Mouse (Mus musculus) bone marrow, adult 2 months (tissue): Measurements from ENCODE around the gene Vti1a.

Source experiments
- CTCF ChIP-seq: fragments of 200-500 bp; IDR thresholded peaks from 2 replicates; pipeline ENCODE4 v1.5.1; 2011; ENCODE audit warnings: low read length, control low read depth; ENCODE audit not compliant: control insufficient read depth, insufficient read depth
- POLR2A ChIP-seq: fragments of 200-500 bp; IDR thresholded peaks from 2 replicates; pipeline ENCODE4 v1.6.1; 2011; ENCODE audit warnings: low read depth, mild to moderate bottlenecking, control low read depth, low read length, borderline replicate concordance; ENCODE audit not compliant: control insufficient read depth

DNA sequence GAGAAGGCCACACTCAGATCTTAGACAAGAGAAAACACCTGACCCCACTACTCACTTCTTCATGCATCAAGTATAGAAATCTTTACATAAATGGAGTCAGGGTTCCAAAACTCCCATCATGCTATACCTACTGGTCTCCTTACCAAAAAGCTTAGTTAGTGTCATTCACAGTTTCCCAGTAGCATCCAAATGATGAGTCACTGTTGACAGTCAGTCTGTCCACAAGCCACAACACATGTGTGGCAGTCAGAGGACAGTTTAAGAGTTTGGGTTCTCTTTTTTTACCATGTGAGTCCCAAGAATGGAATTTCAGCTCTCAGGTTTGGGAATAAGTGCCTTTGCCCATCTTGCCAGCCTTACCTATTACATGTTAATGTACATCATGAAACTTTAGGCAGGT lies 27.1 kb upstream of the Vti1a start:
- no peak for TF ChIP-seq CTCF
- no peak for TF ChIP-seq POLR2A
